In the genomic region with DNA sequence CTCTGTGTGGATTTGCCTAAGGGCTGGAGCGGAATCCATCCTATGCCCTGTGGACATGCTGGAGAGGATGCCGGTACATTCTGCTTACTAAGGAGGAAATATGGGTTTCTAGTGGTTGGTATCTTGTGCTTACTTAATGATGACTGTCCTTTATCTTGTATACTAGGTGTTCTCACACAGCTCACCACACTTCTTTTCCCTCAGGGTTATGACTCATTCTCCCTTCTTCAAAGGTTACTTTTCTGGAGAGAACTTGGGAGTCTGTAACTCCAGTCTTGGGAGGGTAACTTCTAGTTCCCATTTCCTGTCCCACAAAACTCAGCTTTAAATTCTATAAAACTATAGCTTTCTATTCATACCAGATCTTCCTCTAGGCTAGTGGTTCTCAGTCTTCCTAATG, we compare ENCODE assay signal across 19 mouse cellular contexts.
"Had no signal": no experiment of that assay in that cellular context is flagged by ENCODE, and none has a peak within 500 bp of the region (broad histone marks: within the 10 kb centered on the region; RNA-seq: fewer than 3 reads in every experiment).

No protein-coding gene starts in this region.

- ATAC-seq: liver, postnatal 0 days; lung, postnatal 0 days; midbrain, embryonic 13.5 days; midbrain, embryonic 15.5 days had no signal

- H3K4me3 ChIP-seq: lung, embryonic 15.5 days; megakaryocyte, embryonic 14.5 days; midbrain, embryonic 13.5 days; midbrain, embryonic 15.5 days; neural tube, embryonic 12.5 days had no signal

- H3K27ac ChIP-seq: lung, embryonic 15.5 days; macrophage; midbrain, embryonic 13.5 days; midbrain, embryonic 15.5 days; neural tube, embryonic 12.5 days had no signal

- DNase-seq: liver, postnatal 0 days; lung, adult 2 months; lung, postnatal 14 days; lung, postnatal 36 days; retina, postnatal 1 day; right cerebral cortex, adult 18-20 months; right cerebral cortex, postnatal 25 days; right cerebral cortex, postnatal 4 days; spleen, adult 18-20 months; thymus, adult 18-20 months; thymus, postnatal 25 days; thymus, postnatal 4 days had no signal

- H3K27me3 ChIP-seq: lung, embryonic 15.5 days; megakaryocyte, embryonic 14.5 days; midbrain, embryonic 13.5 days; midbrain, embryonic 15.5 days; neural tube, embryonic 12.5 days had no signal
